Mouse (Mus musculus): Measurements from ENCODE around the gene Serpinb9. TPM values are rescaled to one million over a fixed set of nuclear protein-coding genes. Genes with fewer than 3 reads are reported as not detected.

The Serpinb9 gene
- polyA plus RNA-seq, 1 experiment: 11.4 TPM

- Histone ChIP-seq H3K27me3 (ENCODE audit: control insufficient read depth, insufficient read depth, low read length) (no peaks in the 10 kb centered on the region), H3K4me1 (replicated peaks; ENCODE audit: control insufficient read depth, insufficient read depth, low read length) (no peaks in the 10 kb centered on the region), H3K4me3 (ENCODE audit: control insufficient read depth, insufficient read depth, low read length) (no peak overlapping the region), H3K36me3 (ENCODE audit: control insufficient read depth, insufficient read depth, low read length) (0 out of 2 replicates have a peak, but pooled peaks cover 13% of the 10 kb centered on the region), H3K27ac (ENCODE audit: control insufficient read depth, insufficient read depth, low read length) (no peak overlapping the region)
- DNase-seq: no peak
- WGBS: 89% methylated on average over 2 of the region's 2 CpGs
- no peak for TF ChIP-seq CTCF (IDR thresholded peaks at IDR 0.05; ENCODE audit: borderline replicate concordance, control insufficient read depth, extremely low read depth, insufficient read depth, low read length, poor library complexity)
- TF ChIP-seq POLR2A (IDR thresholded peaks at IDR 0.05; ENCODE audit: control insufficient read depth, extremely low read depth, insufficient read depth, low read length, poor library complexity): no peak
Observed at GRCm38 (mm10) chr13:32974268-32974667, 28.8 kb upstream of the Serpinb9 start.

GRCm38 (mm10) chr13:32974889-32975460 lies 28.1 kb upstream of the Serpinb9 start:
- DNase-seq: no peak
- H3K27ac ChIP-seq (ENCODE audit: control insufficient read depth, insufficient read depth, low read length): no peak overlapping the region
- H3K27me3 ChIP-seq (ENCODE audit: control insufficient read depth, insufficient read depth, low read length): no peaks in the 10 kb centered on the region
- no peaks in the 10 kb centered on the region for H3K4me1 ChIP-seq (replicated peaks; ENCODE audit: control insufficient read depth, insufficient read depth, low read length)
- H3K4me3 ChIP-seq (ENCODE audit: control insufficient read depth, insufficient read depth, low read length): no peak overlapping the region
- TF ChIP-seq CTCF (IDR thresholded peaks at IDR 0.05; ENCODE audit: borderline replicate concordance, control insufficient read depth, extremely low read depth, insufficient read depth, low read length, poor library complexity) (no peak), POLR2A (IDR thresholded peaks at IDR 0.05; ENCODE audit: control insufficient read depth, extremely low read depth, insufficient read depth, low read length, poor library complexity) (no peak)
- H3K36me3 ChIP-seq (ENCODE audit: control insufficient read depth, insufficient read depth, low read length): 0 out of 2 replicates have a peak, but pooled peaks cover 13% of the 10 kb centered on the region
- 92% methylated on average over 3 of the region's 3 CpGs for WGBS

GRCm38 (mm10) chr13:32975710-32976109 lies 27.3 kb upstream of the Serpinb9 start:
- 97% methylated on average over 2 of the region's 2 CpGs for WGBS
- no peak for TF ChIP-seq POLR2A (IDR thresholded peaks at IDR 0.05; ENCODE audit: control insufficient read depth, extremely low read depth, insufficient read depth, low read length, poor library complexity)
- TF ChIP-seq CTCF (IDR thresholded peaks at IDR 0.05; ENCODE audit: borderline replicate concordance, control insufficient read depth, extremely low read depth, insufficient read depth, low read length, poor library complexity): no peak
- H3K36me3 ChIP-seq (ENCODE audit: control insufficient read depth, insufficient read depth, low read length): 0 out of 2 replicates have a peak, but pooled peaks cover 13% of the 10 kb centered on the region
- no peaks in the 10 kb centered on the region for H3K4me1 ChIP-seq (replicated peaks; ENCODE audit: control insufficient read depth, insufficient read depth, low read length)
- H3K27ac ChIP-seq (ENCODE audit: control insufficient read depth, insufficient read depth, low read length): no peak overlapping the region
- no peak for DNase-seq
- no peaks in the 10 kb centered on the region for H3K27me3 ChIP-seq (ENCODE audit: control insufficient read depth, insufficient read depth, low read length)
- H3K4me3 ChIP-seq (ENCODE audit: control insufficient read depth, insufficient read depth, low read length): no peak overlapping the region

- Histone ChIP-seq H3K4me1 (replicated peaks; ENCODE audit: control insufficient read depth, insufficient read depth, low read length) (no peaks in the 10 kb centered on the region), H3K27ac (ENCODE audit: control insufficient read depth, insufficient read depth, low read length) (no peak overlapping the region), H3K4me3 (ENCODE audit: control insufficient read depth, insufficient read depth, low read length) (no peak overlapping the region), H3K36me3 (ENCODE audit: control insufficient read depth, insufficient read depth, low read length) (0 out of 2 replicates have a peak, but pooled peaks cover 5% of the 10 kb centered on the region), H3K27me3 (ENCODE audit: control insufficient read depth, insufficient read depth, low read length) (no peaks in the 10 kb centered on the region)
- DNase-seq: no peak
- TF ChIP-seq POLR2A (IDR thresholded peaks at IDR 0.05; ENCODE audit: control insufficient read depth, extremely low read depth, insufficient read depth, low read length, poor library complexity): no peak
- no peak for TF ChIP-seq CTCF (IDR thresholded peaks at IDR 0.05; ENCODE audit: borderline replicate concordance, control insufficient read depth, extremely low read depth, insufficient read depth, low read length, poor library complexity)
- 78% methylated on average over 4 of the region's 4 CpGs for WGBS
Observed at GRCm38 (mm10) chr13:32982556-32983042, 20.5 kb upstream of the Serpinb9 start.

GRCm38 (mm10) chr13:32986256-32986655 lies 16.8 kb upstream of the Serpinb9 start:
- Histone ChIP-seq H3K27ac (ENCODE audit: control insufficient read depth, insufficient read depth, low read length) (no peak overlapping the region), H3K27me3 (ENCODE audit: control insufficient read depth, insufficient read depth, low read length) (no peaks in the 10 kb centered on the region), H3K4me3 (ENCODE audit: control insufficient read depth, insufficient read depth, low read length) (no peak overlapping the region), H3K36me3 (ENCODE audit: control insufficient read depth, insufficient read depth, low read length) (no peaks in the 10 kb centered on the region), H3K4me1 (replicated peaks; ENCODE audit: control insufficient read depth, insufficient read depth, low read length) (no peaks in the 10 kb centered on the region)
- no peak for DNase-seq
- no peak for TF ChIP-seq CTCF (IDR thresholded peaks at IDR 0.05; ENCODE audit: borderline replicate concordance, control insufficient read depth, extremely low read depth, insufficient read depth, low read length, poor library complexity)
- TF ChIP-seq POLR2A (IDR thresholded peaks at IDR 0.05; ENCODE audit: control insufficient read depth, extremely low read depth, insufficient read depth, low read length, poor library complexity): no peak

- TF ChIP-seq POLR2A (IDR thresholded peaks at IDR 0.05; ENCODE audit: control insufficient read depth, extremely low read depth, insufficient read depth, low read length, poor library complexity): no peak
- no peak for TF ChIP-seq CTCF (IDR thresholded peaks at IDR 0.05; ENCODE audit: borderline replicate concordance, control insufficient read depth, extremely low read depth, insufficient read depth, low read length, poor library complexity)
- H3K27me3 ChIP-seq (ENCODE audit: control insufficient read depth, insufficient read depth, low read length): no peaks in the 10 kb centered on the region
- H3K27ac ChIP-seq (ENCODE audit: control insufficient read depth, insufficient read depth, low read length): no peak overlapping the region
- H3K4me3 ChIP-seq (ENCODE audit: control insufficient read depth, insufficient read depth, low read length): no peak overlapping the region
- peaks cover 4% of the 10 kb centered on the region for H3K4me1 ChIP-seq (replicated peaks; ENCODE audit: control insufficient read depth, insufficient read depth, low read length)
- 47% methylated on average over 10 of the region's 10 CpGs for WGBS
- no peaks in the 10 kb centered on the region for H3K36me3 ChIP-seq (ENCODE audit: control insufficient read depth, insufficient read depth, low read length)
- DNase-seq: peak; percentile 16
Observed at GRCm38 (mm10) chr13:32993152-32993893, 9.7 kb upstream of the Serpinb9 start.
